ENCODE assay signal across 8 mouse cellular contexts in the genomic region with DNA sequence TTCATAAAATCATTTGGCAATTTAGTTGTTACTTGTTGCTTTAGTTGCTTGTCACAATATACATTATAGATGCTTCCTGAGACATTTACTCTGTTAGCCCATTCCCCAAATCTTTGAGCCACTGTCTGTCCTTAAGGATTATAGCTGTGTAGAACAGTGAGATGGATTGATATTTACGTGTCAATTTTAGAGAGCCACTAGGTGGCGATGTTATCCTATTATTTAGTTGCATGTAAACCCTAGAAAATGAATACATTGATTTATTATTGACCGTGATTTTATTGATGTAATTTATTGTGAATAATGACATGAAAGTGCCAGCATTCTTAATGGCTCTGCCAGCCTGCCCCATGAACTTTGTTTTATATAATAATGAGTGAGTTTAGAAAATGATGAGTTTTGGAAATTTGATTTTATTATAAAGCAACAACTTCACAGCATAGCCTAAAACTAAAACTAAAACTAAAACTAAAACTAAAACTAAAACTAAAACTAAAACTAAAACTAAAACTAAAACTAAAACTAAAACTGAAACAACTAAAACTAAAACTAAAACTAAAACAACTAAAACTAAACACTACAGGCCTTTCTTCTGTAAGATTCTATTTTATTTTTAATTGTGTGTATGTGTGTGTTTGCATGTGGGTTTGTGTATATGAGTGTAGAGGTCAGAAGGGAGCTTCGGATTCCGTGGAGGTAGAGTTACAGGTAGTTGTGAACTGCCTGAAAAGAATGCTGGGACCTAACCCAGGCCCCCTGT.
A peak's percentile ranks its signal among the peaks of the same experiment; 100 is the strongest.
DNase-seq lines count a peak whose midpoint lies in the region; ATAC-seq lines count a peak whose summit lies in the region.

No protein-coding gene starts in this region.

- H3K4me1 ChIP-seq in heart, embryonic 10.5 days: no peaks in the 10 kb centered on the region

- no peaks in the 10 kb centered on the region for H3K9me3 ChIP-seq in heart, embryonic 10.5 days

- whole genome bisulfite sequencing in heart, embryonic 10.5 days: 18% methylated on average over 5 of the region's 5 CpGs

- no peaks in the 10 kb centered on the region for H3K27me3 ChIP-seq in heart, embryonic 10.5 days (ENCODE audit: insufficient read depth, poor library complexity, severe bottlenecking)

- peak; percentile 79 for ATAC-seq in megakaryocyte progenitor cell, adult 5-6 weeks (replicated peaks; ENCODE audit: poor library complexity)

- no peak overlapping the region for H3K27ac ChIP-seq in heart, embryonic 10.5 days

- peak; percentile 35 to 76 for DNase-seq in heart, adult 18-20 months
- DNase-seq in heart, embryonic 10.5 days (ENCODE audit: low spot score): no peak
- DNase-seq in urinary bladder, postnatal 14 days (ENCODE audit: low spot score): peak; percentile 54
- no peak for DNase-seq in urinary bladder, adult 2 months (ENCODE audit: low spot score)
- peak; percentile 28 to 69 for DNase-seq in cerebellum, postnatal 25 days
- DNase-seq in induced T-regulatory cell, adult 2 months (ENCODE audit: low read depth): peak; percentile 82
- peak; percentile 39 for DNase-seq in telencephalon, adult 2 months (ENCODE audit: low read depth, low spot score)

- no peaks in the 10 kb centered on the region for H3K36me3 ChIP-seq in heart, embryonic 10.5 days

- H3K4me3 ChIP-seq in heart, embryonic 10.5 days: no peak overlapping the region

Comparison
In these comparisons a context has a peak if more than half of its experiments do, and no peak if none do; other contexts are left out.
1. DNase-seq: peak in heart, adult 18-20 months (2 of 2), urinary bladder, postnatal 14 days (single experiment), cerebellum, postnatal 25 days (2 of 2), induced T-regulatory cell, adult 2 months (single experiment) and telencephalon, adult 2 months (single experiment); none in heart, embryonic 10.5 days (single experiment) and urinary bladder, adult 2 months (single experiment).